Mouse (Mus musculus) cerebral cortex, adult 2 months (tissue): ENCODE measurements around the gene Rasgrp4.

Source experiments
- WGBS: fragments of 180-500 bp; shearing (Covaris S2); methylation state at CpG from one replicate; pipeline ENCODE4 v1.1.7; 2018; 5-methylcytosine and 5-hydroxymethylcytosine counted together

Rasgrp4 gene

GRCm38 (mm10) chr7:29146625-29147367, 12.1 kb downstream of the Rasgrp4 start:
- WGBS = 94% methylated on average over 7 of the region's 7 CpGs

GRCm38 (mm10) chr7:29148771-29149170, 14.1 kb downstream of the Rasgrp4 start:
- WGBS = 98% methylated on average over 15 of the region's 15 CpGs

GRCm38 (mm10) chr7:29151486-29151885, 16.8 kb downstream of the Rasgrp4 start:
- 48% methylated on average over 10 of the region's 10 CpGs for WGBS

GRCm38 (mm10) chr7:29154018-29154720, 19.5 kb downstream of the Rasgrp4 start:
- 97% methylated on average over 14 of the region's 14 CpGs for WGBS

- 7% methylated on average over 36 of the region's 37 CpGs for WGBS
Measured at GRCm38 (mm10) chr7:29155196-29155837, 20.7 kb downstream of the Rasgrp4 start.

GRCm38 (mm10) chr7:29155838-29156782, 21.5 kb downstream of the Rasgrp4 start, which contains the start of gene Fam98c:
Gene Fam98c (minus strand): TSS chr7:29156234.
- WGBS = 3% methylated on average over 66 of the region's 68 CpGs

GRCm38 (mm10) chr7:29158264-29158663, 23.6 kb downstream of the Rasgrp4 start:
- 3% methylated on average over 5 of the region's 5 CpGs for WGBS

- WGBS = 74% methylated on average over 5 of the region's 5 CpGs
Measured at GRCm38 (mm10) chr7:29162294-29162693, 27.6 kb downstream of the Rasgrp4 start.

- 36% methylated on average over 9 of the region's 9 CpGs for WGBS
Measured at GRCm38 (mm10) chr7:29162750-29163525, 28.3 kb downstream of the Rasgrp4 start.

- 35% methylated on average over 19 of the region's 19 CpGs for WGBS
Measured at GRCm38 (mm10) chr7:29167656-29168055, 33.0 kb downstream of the Rasgrp4 start.

- 13% methylated on average over 10 of the region's 10 CpGs for WGBS
Measured at GRCm38 (mm10) chr7:29168121-29168695, 33.6 kb downstream of the Rasgrp4 start.

GRCm38 (mm10) chr7:29168791-29169230, 34.2 kb downstream of the Rasgrp4 start:
- WGBS = under 1% methylated on average over 14 of the region's 14 CpGs

GRCm38 (mm10) chr7:29169231-29170065, 34.8 kb downstream of the Rasgrp4 start:
- WGBS = 1% methylated on average over 36 of the region's 39 CpGs

- WGBS = under 1% methylated on average over 30 of the region's 30 CpGs
Measured at GRCm38 (mm10) chr7:29170066-29170754, 35.6 kb downstream of the Rasgrp4 start, which contains the start of the genes Ggn and Spred3. Gene Ggn (plus strand): TSS chr7:29170210. Gene Spred3 (minus strand): TSS chr7:29170411.

GRCm38 (mm10) chr7:29170755-29171561, 36.3 kb downstream of the Rasgrp4 start:
- WGBS = 2% methylated on average over 42 of the region's 43 CpGs

GRCm38 (mm10) chr7:29171562-29172097, 37.0 kb downstream of the Rasgrp4 start:
- 13% methylated on average over 34 of the region's 34 CpGs for WGBS

- 61% methylated on average over 32 of the region's 32 CpGs for WGBS
Measured at GRCm38 (mm10) chr7:29172390-29173016, 37.9 kb downstream of the Rasgrp4 start.
